8 mouse cellular contexts compared by ENCODE assay signal in genomic region chr10:7725751-7726500, GRCm38 (mm10). TPM values are rescaled to one million over a fixed set of nuclear protein-coding genes. Genes with fewer than 3 reads are reported as not detected.
DNase-seq lines count a peak whose midpoint lies in the region; ATAC-seq lines count a peak whose summit lies in the region.

Katna1 (plus strand) TSS chr10:7726000.

- under 1% methylated on average over 49 of the region's 49 CpGs for WGBS in hindbrain, embryonic 12.5 days

- H3K27me3 ChIP-seq in hindbrain, embryonic 12.5 days, result no peaks in the 10 kb centered on the region

- peak within 1 kb of the TSS; percentile 78 for H3K9ac ChIP-seq in hindbrain, embryonic 12.5 days

- H3K4me1 ChIP-seq in hindbrain, embryonic 12.5 days, result peaks cover 15% of the 10 kb centered on the region

- ATAC-seq in hindbrain, embryonic 12.5 days (ENCODE audit: low FRiP score), result peak; percentile 99

- H3K9me3 ChIP-seq in hindbrain, embryonic 12.5 days (replicated peaks), result no peaks in the 10 kb centered on the region

- H3K36me3 ChIP-seq in hindbrain, embryonic 12.5 days, result no peaks in the 10 kb centered on the region

- peak within 1 kb of the TSS; percentile 76 for H3K4me3 ChIP-seq in hindbrain, embryonic 12.5 days

- H3K27ac ChIP-seq in hindbrain, embryonic 12.5 days, result peak within 1 kb of the TSS; percentile 64

- peak; percentile 99 for DNase-seq in NIH3T3 (ENCODE audit: low read depth)
- peak; percentile 95 to 97 for DNase-seq in cerebellum, postnatal 10 days
- DNase-seq in frontal cortex, postnatal 10 days (ENCODE audit: low spot score in 2 of 2), result peak; percentile 82 to 90
- DNase-seq in layer of hippocampus, postnatal 14 days (ENCODE audit: low spot score in 2 of 2), result peak; percentile 85 to 91
- DNase-seq in lung, postnatal 14 days, result peak; percentile 96
- DNase-seq in retina, adult 2 months (ENCODE audit: low read depth, low spot score), result peak; percentile 94
- DNase-seq in thymus, postnatal 36 days, result peak; percentile 93 to 95

- H3K4me2 ChIP-seq in hindbrain, embryonic 12.5 days (replicated peaks), result peak within 1 kb of the TSS; percentile 73

RNA-seq across cellular contexts. Expression of gene Katna1, which starts in this region (rescaled TPM):
- 48.2 and 51.5 TPM in 2 replicates for polyA plus RNA-seq in hindbrain, embryonic 12.5 days (2016; fragmentation: Nextera tagmentation; extraction: Ambion mirVana)
- 10 to 100 TPM; 14.1 to 15.0 TPM for total RNA-seq in layer of hippocampus, postnatal 14 days (2021)

Comparison
In these comparisons a context has a peak if more than half of its experiments do, and no peak if none do; other contexts are left out.
1. Peak in every context shown above with its lines: DNase-seq, ATAC-seq, H3K4me3 ChIP-seq and H3K27ac ChIP-seq.